Mouse (Mus musculus): Measurements from ENCODE around the gene Vezf1.

DNA sequence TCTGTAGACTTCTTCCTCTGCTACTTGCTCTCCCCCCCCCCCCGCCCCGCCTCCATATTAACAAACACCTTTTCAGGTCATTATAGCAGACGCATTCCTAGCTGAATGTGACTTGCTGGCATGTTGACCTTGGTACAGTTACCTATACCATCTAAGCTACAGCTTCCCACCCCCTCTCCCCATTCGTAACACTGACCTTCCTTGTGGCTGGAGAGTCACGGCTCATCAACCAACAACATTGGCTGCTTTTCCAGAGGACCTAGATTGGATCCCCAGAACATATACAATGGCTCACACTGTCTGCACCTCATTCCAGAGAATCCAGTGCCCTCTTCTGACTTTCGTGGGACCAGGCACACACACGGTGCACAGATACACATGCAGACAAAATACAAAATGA is 57.4 kb downstream of the Vezf1 start:
- no peak for TF ChIP-seq CTCF (IDR thresholded peaks at IDR 0.05; ENCODE audit: borderline replicate concordance, extremely low read depth, insufficient read depth, insufficient read length)
- no peak for TF ChIP-seq POLR2A (IDR thresholded peaks at IDR 0.05; ENCODE audit: borderline replicate concordance, extremely low read depth, insufficient read depth, insufficient read length, poor library complexity, severe bottlenecking)
